In the genomic region with DNA sequence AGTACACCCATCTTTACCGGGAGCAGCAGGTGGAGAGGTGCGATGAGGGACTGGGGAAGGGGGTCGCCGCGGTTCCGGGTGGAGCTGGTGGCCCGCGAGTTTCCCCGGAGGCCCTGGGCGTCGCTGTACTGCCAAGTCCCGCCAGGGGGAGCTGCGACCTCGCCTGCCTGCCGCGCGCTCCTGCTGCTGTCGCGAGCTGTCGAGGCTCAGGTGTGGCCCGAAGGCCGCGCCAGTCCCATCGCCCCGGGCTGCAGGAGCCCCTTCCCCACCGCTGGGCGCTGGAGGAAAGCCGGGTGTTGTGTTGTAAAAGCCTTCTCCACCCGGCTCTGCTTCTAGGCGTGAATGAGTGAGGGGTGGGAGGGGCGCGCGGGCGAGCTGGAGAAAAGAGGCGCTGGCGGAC, we compare ENCODE assay signal across 8 mouse cellular contexts. TPM values are rescaled to one million over a fixed set of nuclear protein-coding genes. Genes with fewer than 3 reads are reported as not detected.
DNase-seq lines count a peak whose midpoint lies in the region; ATAC-seq lines count a peak whose summit lies in the region.

No protein-coding gene starts in this region.

- WGBS in forebrain, embryonic 13.5 days: 0% methylated on average over 36 of the region's 36 CpGs
- WGBS in hindbrain, embryonic 13.5 days: 0% methylated on average over 29 of the region's 36 CpGs

- H3K4me1 ChIP-seq in forebrain, embryonic 13.5 days: peaks cover 43% of the 10 kb centered on the region
- peaks cover 29% of the 10 kb centered on the region for H3K4me1 ChIP-seq in hindbrain, embryonic 13.5 days (replicated peaks)

- peak overlapping the region; percentile 45; the same call in 1 of the 2 replicates for H3K9ac ChIP-seq in forebrain, embryonic 13.5 days
- no peak overlapping the region for H3K9ac ChIP-seq in hindbrain, embryonic 13.5 days

- H3K36me3 ChIP-seq in forebrain, embryonic 13.5 days (ENCODE audit: poor library complexity, severe bottlenecking): no peaks in the 10 kb centered on the region
- no peaks in the 10 kb centered on the region for H3K36me3 ChIP-seq in hindbrain, embryonic 13.5 days

- H3K27ac ChIP-seq in forebrain, embryonic 13.5 days: peak overlapping the region; percentile 73
- H3K27ac ChIP-seq in hindbrain, embryonic 13.5 days: no peak overlapping the region

- ATAC-seq in forebrain, embryonic 13.5 days: peak; percentile 93
- peak; percentile 86 for ATAC-seq in hindbrain, embryonic 13.5 days (ENCODE audit: low FRiP score)
- ATAC-seq in megakaryocyte-erythroid progenitor cell, adult 5-6 weeks (replicated peaks; ENCODE audit: low FRiP score, low TSS enrichment, poor library complexity, severe bottlenecking): peak; percentile 89

- peak overlapping the region; percentile 59 for H3K4me2 ChIP-seq in forebrain, embryonic 13.5 days
- H3K4me2 ChIP-seq in hindbrain, embryonic 13.5 days: peak overlapping the region; percentile 58

- intact Hi-C loops in left cerebral cortex, postnatal 4 days (cut with DNase I): loop anchor here (2.0 kb wide), 1 partner anchor 324 kb away; no protein-coding TSS in a partner anchor

- peak; percentile 15 to 48 for DNase-seq in cerebellum, adult 18-20 months
- DNase-seq in cerebellum, adult 11-12 months: no peak
- DNase-seq in c-Kit-negative CD71-positive TER-119-positive erythroid progenitor cells, embryonic 14.5 days (ENCODE audit: low read depth, low spot score): peak; percentile 3
- peak; percentile 80 for DNase-seq in left cerebral cortex, postnatal 4 days
- DNase-seq in spleen, adult 18-20 months: peak; percentile 55 to 77

- no peaks in the 10 kb centered on the region for H3K9me3 ChIP-seq in forebrain, embryonic 13.5 days (replicated peaks)
- no peaks in the 10 kb centered on the region for H3K9me3 ChIP-seq in hindbrain, embryonic 13.5 days

- peaks cover 59% of the 10 kb centered on the region for H3K27me3 ChIP-seq in forebrain, embryonic 13.5 days
- peaks cover 62% of the 10 kb centered on the region for H3K27me3 ChIP-seq in hindbrain, embryonic 13.5 days

- H3K4me3 ChIP-seq in forebrain, embryonic 13.5 days: peak overlapping the region; percentile 34
- peak overlapping the region; percentile 40 for H3K4me3 ChIP-seq in hindbrain, embryonic 13.5 days

RNA-seq across cellular contexts. Expression of gene Neurog2, which starts 7.6 kb away (rescaled TPM):
- 122 and 153 TPM in 2 replicates for polyA plus RNA-seq in forebrain, embryonic 13.5 days (2015; fragmentation: Nextera tagmentation; extraction: Ambion mirVana)
- polyA plus RNA-seq in hindbrain, embryonic 13.5 days (2015; fragmentation: Nextera tagmentation; extraction: Ambion mirVana): 14.9 and 17.5 TPM in 2 replicates
- total RNA-seq in left cerebral cortex, postnatal 4 days (2021): under 1 TPM; 0.38 to 0.40 TPM
- total RNA-seq in megakaryocyte-erythroid progenitor cell, adult 5-6 weeks (2014; fragmentation: Nextera tagmentation): not detected in 2 replicates
- total RNA-seq in megakaryocyte-erythroid progenitor cell, adult 5-6 weeks (2017): not detected in 2 replicates
